In genomic region chr7:47015390-47016065, GRCm38 (mm10) we compare ENCODE assay signal across 8 mouse cellular contexts. TPM values are rescaled to one million over a fixed set of nuclear protein-coding genes. Genes with fewer than 3 reads are reported as not detected.
DNase-seq lines count a peak whose midpoint lies in the region; ATAC-seq lines count a peak whose summit lies in the region.

No protein-coding gene starts in this region.

- no peaks in the 10 kb centered on the region for H3K9me3 ChIP-seq in intestine, embryonic 15.5 days
- no peaks in the 10 kb centered on the region for H3K9me3 ChIP-seq in midbrain, embryonic 10.5 days (replicated peaks)

- peak; percentile 100 for ATAC-seq in intestine, embryonic 15.5 days

- DNase-seq in adrenal gland, adult 18-20 months (ENCODE audit: low spot score in 2 of 2) = peak; percentile 59 to 65
- peak; percentile 74 for DNase-seq in embryo, embryonic 11.5 days (ENCODE audit: low read depth, low spot score)
- DNase-seq in gastrocnemius, postnatal 36 days = peak; percentile 78 to 86
- peak; percentile 57 for DNase-seq in left cerebral cortex, postnatal 36 days (ENCODE audit: low spot score in 2 of 2)
- peak; percentile 83 for DNase-seq in midbrain, embryonic 10.5 days (ENCODE audit: low spot score)
- peak; percentile 62 to 71 for DNase-seq in right cerebral cortex, postnatal 36 days (ENCODE audit: low spot score in 2 of 2)
- peak; percentile 87 for DNase-seq in yolk sac, embryonic 10.5 days (ENCODE audit: low spot score)

- peak overlapping the region; percentile 46 for H3K4me2 ChIP-seq in intestine, embryonic 15.5 days (replicated peaks)

- WGBS in intestine, embryonic 15.5 days = 6% methylated on average over 6 of the region's 6 CpGs
- WGBS in midbrain, embryonic 10.5 days = 9% methylated on average over 6 of the region's 6 CpGs

- H3K4me3 ChIP-seq in intestine, embryonic 15.5 days (replicated peaks) = no peak overlapping the region
- peak overlapping the region; percentile 39 for H3K4me3 ChIP-seq in midbrain, embryonic 10.5 days

- H3K36me3 ChIP-seq in intestine, embryonic 15.5 days = no peaks in the 10 kb centered on the region
- H3K36me3 ChIP-seq in midbrain, embryonic 10.5 days = no peaks in the 10 kb centered on the region

- no peaks in the 10 kb centered on the region for H3K27me3 ChIP-seq in intestine, embryonic 15.5 days (replicated peaks)
- no peaks in the 10 kb centered on the region for H3K27me3 ChIP-seq in midbrain, embryonic 10.5 days (ENCODE audit: low read depth, poor library complexity, severe bottlenecking)

- H3K9ac ChIP-seq in intestine, embryonic 15.5 days = no peak overlapping the region

- H3K27ac ChIP-seq in intestine, embryonic 15.5 days = peak overlapping the region; percentile 45
- H3K27ac ChIP-seq in midbrain, embryonic 10.5 days (replicated peaks) = peak overlapping the region; percentile 73

- intact Hi-C loops in gastrocnemius, postnatal 36 days (cut with DNase I) = loop anchor here (2.0 to 10.0 kb wide), 2 partner anchors 53 to 221 kb away; partner anchors contain the start of genes Gtf2h1 and Hps5
- intact Hi-C loops in left cerebral cortex, postnatal 36 days (cut with DNase I) = loop anchor here (2.0 kb wide), 1 partner anchor 51 kb away; no protein-coding TSS in a partner anchor

- H3K4me1 ChIP-seq in intestine, embryonic 15.5 days (replicated peaks) = peaks cover 11% of the 10 kb centered on the region
- H3K4me1 ChIP-seq in midbrain, embryonic 10.5 days = peaks cover 23% of the 10 kb centered on the region

RNA-seq across cellular contexts. Expression of gene Spty2d1, which starts 7.3 kb away (rescaled TPM):
- 10 to 100 TPM; 19.2 to 20.0 TPM for total RNA-seq in adrenal gland, adult 18-20 months (2021)
- 1 to 10 TPM; 3.8 to 4.7 TPM for total RNA-seq in gastrocnemius, postnatal 36 days (2021)
- 16.5 and 17.2 TPM in 2 replicates for polyA plus RNA-seq in intestine, embryonic 15.5 days (2015; fragmentation: Nextera tagmentation; extraction: Ambion mirVana)
- total RNA-seq in left cerebral cortex, postnatal 36 days (2021) = 10 to 100 TPM; 15.1 TPM
- polyA plus RNA-seq in midbrain, embryonic 10.5 days (2016; fragmentation: Nextera tagmentation; extraction: Ambion mirVana) = 11.1 and 12.8 TPM in 2 replicates

RNA-seq across cellular contexts. Expression of gene Gm9999, which starts 32.1 kb away (rescaled TPM):
- not detected for total RNA-seq in adrenal gland, adult 18-20 months (2021)
- not detected for total RNA-seq in gastrocnemius, postnatal 36 days (2021)
- not detected in 2 replicates for polyA plus RNA-seq in intestine, embryonic 15.5 days (2015; fragmentation: Nextera tagmentation; extraction: Ambion mirVana)
- not detected for total RNA-seq in left cerebral cortex, postnatal 36 days (2021)
- not detected in 2 replicates for polyA plus RNA-seq in midbrain, embryonic 10.5 days (2016; fragmentation: Nextera tagmentation; extraction: Ambion mirVana)

RNA-seq across cellular contexts. Expression of gene Tmem86a, which starts 34.9 kb away (rescaled TPM):
- 10 to 100 TPM; 18.6 to 22.3 TPM for total RNA-seq in adrenal gland, adult 18-20 months (2021)
- total RNA-seq in gastrocnemius, postnatal 36 days (2021) = 1 to 10 TPM; 4.6 to 5.5 TPM
- polyA plus RNA-seq in intestine, embryonic 15.5 days (2015; fragmentation: Nextera tagmentation; extraction: Ambion mirVana) = 48.8 and 50.4 TPM in 2 replicates
- total RNA-seq in left cerebral cortex, postnatal 36 days (2021) = 10 to 100 TPM; 15.1 to 17.1 TPM
- 12.5 and 12.8 TPM in 2 replicates for polyA plus RNA-seq in midbrain, embryonic 10.5 days (2016; fragmentation: Nextera tagmentation; extraction: Ambion mirVana)

RNA-seq across cellular contexts. Expression of gene Uevld, which starts 57.2 kb away (rescaled TPM):
- 10 to 100 TPM; 16.3 to 17.4 TPM for total RNA-seq in adrenal gland, adult 18-20 months (2021)
- total RNA-seq in gastrocnemius, postnatal 36 days (2021) = 1 to 10 TPM; 9.0 to 9.6 TPM
- polyA plus RNA-seq in intestine, embryonic 15.5 days (2015; fragmentation: Nextera tagmentation; extraction: Ambion mirVana) = 10.3 and 11.2 TPM in 2 replicates
- total RNA-seq in left cerebral cortex, postnatal 36 days (2021) = 10 to 100 TPM; 11.9 to 12.1 TPM
- 13.5 and 14.3 TPM in 2 replicates for polyA plus RNA-seq in midbrain, embryonic 10.5 days (2016; fragmentation: Nextera tagmentation; extraction: Ambion mirVana)
